Mouse (Mus musculus) embryonic fibroblast, embryonic 13.5 days (primary cell): Measurements from ENCODE around the gene Heatr4.

Experiments used
- CTCF ChIP-seq: IDR thresholded peaks from 2 replicates; pipeline ENCODE4 v1.5.1; 2011; ENCODE audit warnings: mild to moderate bottlenecking, control low read depth, low read length, moderate library complexity, borderline replicate concordance; ENCODE audit not compliant: insufficient read depth
- POLR2A ChIP-seq: IDR thresholded peaks from 2 replicates; pipeline ENCODE4 v1.6.1; 2011; ENCODE audit warnings: low read depth, mild to moderate bottlenecking, control low read depth, low read length, moderate library complexity

- TF ChIP-seq POLR2A (no peak), CTCF (no peak)
These were observed 41.2 kb upstream of the Heatr4 start for GRCm38 (mm10) chr12:84025888-84026287.
